Mouse (Mus musculus) lung, embryonic 14.5 days (tissue): ENCODE measurements at regions not wholly inside any gene's neighbourhood (a gene's known extent, or its start where the extent isn't known, plus 50 kb on each side); places are given as distances from the start of the nearest gene placed in this dataset.

Source experiments
- ATAC-seq: fragments of 200-750 bp; cut with Nextera tagmentation; 2 replicates; pipeline ENCODE4 v1.8.0; 2017; ENCODE audit warnings: mild to moderate bottlenecking, moderate TSS enrichment, moderate library complexity; ENCODE audit not compliant: insufficient read depth
- DNase-seq: peaks from one replicate; pipeline ENCODE4 v3.0.0-alpha.2; 2015
- H3K27ac ChIP-seq: fragments of 300-500 bp; sonication (generic); 2 replicates; pipeline ENCODE4 v1.5.1; 2014; ENCODE audit warnings: low read depth, mild to moderate bottlenecking, moderate library complexity
- H3K27me3 ChIP-seq: fragments of 300-500 bp; sonication (generic); 2 replicates; pipeline ENCODE4 v1.6.1; 2014; ENCODE audit warnings: low read length, control low read depth; ENCODE audit not compliant: insufficient read depth
- H3K36me3 ChIP-seq: fragments of 300-500 bp; sonication (generic); 2 replicates; pipeline ENCODE4 v1.6.1; 2014; ENCODE audit warnings: control low read depth; ENCODE audit not compliant: insufficient read depth
- H3K4me1 ChIP-seq: fragments of 300-500 bp; sonication (generic); 2 replicates; pipeline ENCODE4 v1.6.1; 2014; ENCODE audit warnings: antibody characterized with exemption, control low read depth; ENCODE audit not compliant: insufficient read depth
- H3K4me2 ChIP-seq: fragments of 300-500 bp; sonication (generic); 2 replicates; pipeline ENCODE4 v1.6.1; 2014; ENCODE audit warnings: mild to moderate bottlenecking
- H3K4me3 ChIP-seq: fragments of 300-500 bp; sonication (generic); 2 replicates; pipeline ENCODE4 v1.5.1; 2014; ENCODE audit warnings: low read depth, low read length
- H3K9ac ChIP-seq: fragments of 300-500 bp; sonication (generic); 2 replicates; pipeline ENCODE4 v1.6.1; 2014
- H3K9me3 ChIP-seq: fragments of 300-500 bp; sonication (generic); 2 replicates; pipeline ENCODE4 v1.6.1; 2016; ENCODE audit warnings: low read depth, low read length, control low read depth
- CTCF ChIP-seq: IDR thresholded peaks from 2 replicates; pipeline ENCODE4 v1.5.1; 2016; ENCODE audit warnings: antibody characterized with exemption, low read depth
- WGBS: fragments of 180-500 bp; shearing (Covaris S2); extraction: QIAGEN DNeasy Blood & Tissue Kit; methylation state at CpG from one replicate; pipeline ENCODE4 v1.1.7; 2014; 5-methylcytosine and 5-hydroxymethylcytosine counted together

- no peaks in the 10 kb centered on the region for H3K9me3 ChIP-seq
- H3K4me1 ChIP-seq = 0 out of 2 replicates have a peak, but pooled peaks cover 3% of the 10 kb centered on the region
- WGBS = 45% methylated on average over 6 of the region's 6 CpGs
- H3K27ac ChIP-seq = no peak overlapping the region
- TF ChIP-seq CTCF = no peak
- ATAC-seq (peak; percentile 28), DNase-seq (peak; percentile 46)
- H3K4me3 ChIP-seq = no peak overlapping the region
- no peaks in the 10 kb centered on the region for H3K27me3 ChIP-seq
- no peak overlapping the region for H3K4me2 ChIP-seq
- H3K36me3 ChIP-seq = no peaks in the 10 kb centered on the region
- no peak overlapping the region for H3K9ac ChIP-seq
Measured at GRCm38 (mm10) chr4:100707125-100707524, 69.3 kb upstream of the Cachd1 start.

- no peaks in the 10 kb centered on the region for H3K27me3 ChIP-seq
- 0 out of 2 replicates have a peak, but pooled peaks cover 3% of the 10 kb centered on the region for H3K4me1 ChIP-seq
- H3K36me3 ChIP-seq = no peaks in the 10 kb centered on the region
- ATAC-seq (no peak), DNase-seq (peak; percentile 28)
- no peak overlapping the region for H3K9ac ChIP-seq
- 92% methylated on average over 5 of the region's 5 CpGs for WGBS
- no peak overlapping the region for H3K4me3 ChIP-seq
- no peaks in the 10 kb centered on the region for H3K9me3 ChIP-seq
- no peak overlapping the region for H3K4me2 ChIP-seq
- TF ChIP-seq CTCF = peak; percentile 58
- H3K27ac ChIP-seq = no peak overlapping the region
Measured at GRCm38 (mm10) chr4:100708247-100708646, 68.2 kb upstream of the Cachd1 start.

DNA sequence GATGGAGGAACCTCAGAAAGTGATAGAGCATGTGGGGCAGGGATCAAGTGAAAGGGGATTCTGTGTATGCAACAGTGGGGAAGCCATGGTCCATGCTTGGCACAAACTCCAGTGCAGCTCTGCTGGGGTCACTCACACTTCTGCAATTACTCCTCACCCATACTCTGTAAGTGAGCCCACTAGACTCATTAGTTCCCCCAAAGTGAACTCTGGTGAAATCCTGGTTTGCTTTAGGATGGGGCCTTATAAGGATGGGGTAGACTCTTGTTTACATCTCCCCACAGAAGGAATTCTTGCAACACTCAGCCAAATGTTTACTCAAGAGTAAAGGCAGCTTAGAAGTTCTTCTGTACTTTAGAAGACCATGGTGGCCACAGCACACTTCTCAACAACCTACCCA lies 62.2 kb upstream of the Cachd1 start:
- H3K9ac ChIP-seq = no peak overlapping the region
- H3K27ac ChIP-seq = peak overlapping the region; percentile 20; the same call in 1 of the 2 replicates
- no peaks in the 10 kb centered on the region for H3K9me3 ChIP-seq
- no peak overlapping the region for H3K4me3 ChIP-seq
- peak; percentile 58 for DNase-seq
- peak; percentile 60 for ATAC-seq
- no peaks in the 10 kb centered on the region for H3K36me3 ChIP-seq
- no peak for TF ChIP-seq CTCF
- H3K27me3 ChIP-seq = no peaks in the 10 kb centered on the region
- H3K4me1 ChIP-seq = no peaks in the 10 kb centered on the region
- H3K4me2 ChIP-seq = no peak overlapping the region

DNA sequence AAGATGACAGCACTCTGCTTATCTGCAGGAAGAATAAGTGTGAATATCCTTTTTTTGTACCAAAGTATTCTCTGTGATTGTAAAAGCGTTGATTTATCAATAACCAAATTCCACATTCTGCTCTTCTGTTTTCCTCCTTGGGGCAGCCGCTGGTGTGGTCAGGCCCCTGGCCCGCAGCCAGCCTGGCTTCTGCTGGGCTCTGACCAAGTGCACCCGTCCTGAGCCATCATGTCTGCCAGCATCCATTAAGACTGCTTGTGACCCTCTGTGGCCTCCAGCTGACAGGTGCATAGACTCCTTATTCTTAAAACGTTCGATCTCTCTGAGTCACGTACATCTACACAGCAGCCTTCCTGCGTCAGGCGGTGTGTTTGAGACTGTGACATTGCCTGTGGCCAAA lies 58.9 kb upstream of the Cachd1 start:
- no peak for DNase-seq
- no peak overlapping the region for H3K4me3 ChIP-seq
- no peak for TF ChIP-seq CTCF
- H3K4me1 ChIP-seq = no peaks in the 10 kb centered on the region
- WGBS = 72% methylated on average over 9 of the region's 9 CpGs
- H3K36me3 ChIP-seq = no peaks in the 10 kb centered on the region
- no peak overlapping the region for H3K4me2 ChIP-seq
- H3K27ac ChIP-seq = no peak overlapping the region
- no peaks in the 10 kb centered on the region for H3K9me3 ChIP-seq
- no peak for ATAC-seq
- no peaks in the 10 kb centered on the region for H3K27me3 ChIP-seq
- H3K9ac ChIP-seq = no peak overlapping the region

DNA sequence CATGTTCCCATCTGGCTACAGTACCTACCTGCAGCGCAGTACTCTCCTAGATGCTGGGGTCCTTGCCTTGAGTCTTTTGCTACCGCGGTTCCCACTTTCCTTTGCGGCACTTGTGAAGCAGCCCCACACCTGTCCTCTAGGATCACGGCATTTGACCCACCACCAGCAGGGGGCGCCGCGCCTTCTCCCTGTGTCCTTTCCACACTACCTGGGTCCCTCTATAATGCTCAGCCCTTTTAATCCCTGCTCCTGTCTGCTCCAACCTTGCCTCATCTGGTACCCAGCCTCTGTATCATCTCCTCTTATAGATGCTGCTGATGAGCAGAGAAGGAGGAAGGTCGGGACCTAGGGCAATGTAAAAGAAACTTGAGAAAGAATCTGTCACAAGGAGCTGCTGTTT lies 53.9 kb upstream of the Cachd1 start:
- no peaks in the 10 kb centered on the region for H3K27me3 ChIP-seq
- H3K9me3 ChIP-seq = no peaks in the 10 kb centered on the region
- no peak overlapping the region for H3K27ac ChIP-seq
- no peak overlapping the region for H3K4me3 ChIP-seq
- peak; percentile 80 for TF ChIP-seq CTCF
- 20% methylated on average over 9 of the region's 9 CpGs for WGBS
- no peak overlapping the region for H3K4me2 ChIP-seq
- H3K36me3 ChIP-seq = no peaks in the 10 kb centered on the region
- H3K9ac ChIP-seq = no peak overlapping the region
- H3K4me1 ChIP-seq = no peaks in the 10 kb centered on the region
- ATAC-seq = no peak
- peak; percentile 51 for DNase-seq

GRCm38 (mm10) chr4:100723053-100723452 lies 53.4 kb upstream of the Cachd1 start:
- no peaks in the 10 kb centered on the region for H3K36me3 ChIP-seq
- 69% methylated on average over 5 of the region's 5 CpGs for WGBS
- no peak overlapping the region for H3K9ac ChIP-seq
- no peak overlapping the region for H3K4me2 ChIP-seq
- no peak overlapping the region for H3K27ac ChIP-seq
- no peak for DNase-seq
- no peaks in the 10 kb centered on the region for H3K4me1 ChIP-seq
- H3K9me3 ChIP-seq = no peaks in the 10 kb centered on the region
- TF ChIP-seq CTCF = no peak
- ATAC-seq = no peak
- no peak overlapping the region for H3K4me3 ChIP-seq
- H3K27me3 ChIP-seq = no peaks in the 10 kb centered on the region

DNA sequence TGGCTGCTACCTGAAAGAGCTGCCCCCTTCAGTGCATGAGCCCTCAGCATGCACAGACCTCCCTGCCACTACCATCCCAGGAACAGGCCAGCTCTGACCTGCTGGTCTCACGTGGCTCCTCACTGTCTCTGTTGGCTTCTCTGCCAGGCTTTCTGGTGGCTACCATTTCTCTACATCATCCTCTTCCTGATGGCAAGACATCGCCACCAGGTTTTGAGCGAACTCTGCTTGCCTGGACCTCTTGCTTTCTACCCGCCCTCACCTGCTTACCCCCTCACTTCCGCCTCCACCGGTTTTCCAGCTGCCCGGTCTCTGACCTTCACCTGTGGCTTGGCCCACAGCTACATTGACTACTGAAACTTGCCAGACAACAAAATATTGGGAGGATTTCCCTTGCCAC lies 50.7 kb upstream of the Cachd1 start:
- WGBS = 86% methylated on average over 7 of the region's 7 CpGs
- Histone ChIP-seq H3K4me2 (no peak overlapping the region), H3K4me3 (no peak overlapping the region), H3K36me3 (no peaks in the 10 kb centered on the region), H3K27ac (no peak overlapping the region), H3K27me3 (no peaks in the 10 kb centered on the region), H3K9ac (no peak overlapping the region), H3K4me1 (no peaks in the 10 kb centered on the region), H3K9me3 (no peaks in the 10 kb centered on the region)
- no peak for TF ChIP-seq CTCF
- ATAC-seq (no peak), DNase-seq (no peak)

GRCm38 (mm10) chr4:100726496-100726895 lies 50.0 kb upstream of the Cachd1 start:
- Histone ChIP-seq H3K9ac (no peak overlapping the region), H3K4me2 (no peak overlapping the region), H3K27me3 (no peaks in the 10 kb centered on the region), H3K36me3 (no peaks in the 10 kb centered on the region), H3K27ac (no peak overlapping the region), H3K4me3 (no peak overlapping the region), H3K4me1 (no peaks in the 10 kb centered on the region), H3K9me3 (no peaks in the 10 kb centered on the region)
- WGBS = 71% methylated on average over 6 of the region's 6 CpGs
- DNase-seq (no peak), ATAC-seq (no peak)
- TF ChIP-seq CTCF = no peak
